Mouse (Mus musculus): ENCODE data around the gene Pinlyp. TPM values are rescaled to one million over a fixed set of nuclear protein-coding genes. Genes with fewer than 3 reads are reported as not detected.
A peak's percentile ranks its signal among the peaks of the same experiment; 100 is the strongest.

Pinlyp gene
- total and polyA plus RNA-seq, 2 experiments, result not detected

DNA sequence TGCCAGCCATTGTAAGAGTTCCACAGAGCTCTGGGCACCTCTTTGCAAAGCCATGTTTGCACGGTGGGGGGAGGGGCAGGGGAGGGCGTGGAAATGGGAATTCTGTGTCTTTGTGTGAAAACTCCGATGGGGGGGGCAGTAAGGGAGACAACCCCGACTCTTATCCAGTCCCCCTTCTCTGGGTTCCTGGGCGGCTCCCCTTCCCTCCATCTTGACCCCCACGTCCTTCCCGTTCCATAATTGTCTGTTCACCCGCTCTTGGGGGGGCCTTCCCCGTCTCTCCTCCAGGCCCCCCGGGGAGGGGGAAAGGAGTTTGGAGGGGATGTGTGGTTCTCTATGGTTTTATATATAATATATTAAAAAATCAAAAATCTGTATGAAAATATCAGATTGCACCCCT, 41.9 kb downstream of the Pinlyp start:
- Histone ChIP-seq H3K27me3 (ENCODE audit: control insufficient read depth, insufficient read depth, low read length) (no peaks in the 10 kb centered on the region), H3K9ac (ENCODE audit: low read depth, low read length) (no peak overlapping the region), H3K79me2 (ENCODE audit: control insufficient read depth, insufficient read depth, low read length) (no peaks in the 10 kb centered on the region), H3K27ac (replicated peaks; ENCODE audit: insufficient read depth, low read depth, low read length) (no peak overlapping the region), H3K4me1 (ENCODE audit: control insufficient read depth, insufficient read depth, low read length) (peaks cover 11% of the 10 kb centered on the region), H3K4me3 (ENCODE audit: insufficient read depth, low read depth, low read length) (no peak overlapping the region), H3K36me3 (ENCODE audit: control insufficient read depth, insufficient read depth, low read length) (no peaks in the 10 kb centered on the region)
- TF ChIP-seq POLR2A (IDR thresholded peaks at IDR 0.05; ENCODE audit: extremely low read depth, insufficient read depth, low read length), result 0 out of 2 replicates have a peak, but pooled peaks have one; percentile 2
- no peak for TF ChIP-seq CTCF (IDR thresholded peaks at IDR 0.05; ENCODE audit: low read depth, low read length)
- DNase-seq (ENCODE audit: extremely low read depth, low read depth, low spot score), result no peak
- 13% methylated on average over 10 of the region's 10 CpGs for WGBS

DNA sequence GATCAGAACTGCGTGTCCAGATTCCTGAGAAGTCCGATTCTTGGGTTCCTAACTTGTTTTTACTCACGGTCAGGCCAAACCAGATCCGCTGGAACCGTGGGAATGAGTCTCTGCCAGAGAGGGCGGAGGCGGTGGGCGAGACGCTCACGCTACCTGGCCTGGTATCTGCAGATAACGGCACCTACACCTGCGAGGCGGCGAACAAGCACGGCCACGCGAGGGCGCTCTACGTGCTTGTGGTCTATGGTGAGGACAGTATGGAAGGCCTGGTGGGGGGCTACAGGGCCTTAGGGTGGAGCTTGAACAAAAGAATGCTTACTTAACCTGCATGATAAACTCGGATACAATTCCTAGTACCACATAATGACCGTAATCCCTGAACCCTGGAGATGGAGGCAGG, 44.4 kb downstream of the Pinlyp start:
- no peaks in the 10 kb centered on the region for H3K27me3 ChIP-seq (ENCODE audit: control insufficient read depth, insufficient read depth, low read length)
- WGBS, result 45% methylated on average over 21 of the region's 21 CpGs
- DNase-seq (ENCODE audit: extremely low read depth, low read depth, low spot score), result no peak

DNA sequence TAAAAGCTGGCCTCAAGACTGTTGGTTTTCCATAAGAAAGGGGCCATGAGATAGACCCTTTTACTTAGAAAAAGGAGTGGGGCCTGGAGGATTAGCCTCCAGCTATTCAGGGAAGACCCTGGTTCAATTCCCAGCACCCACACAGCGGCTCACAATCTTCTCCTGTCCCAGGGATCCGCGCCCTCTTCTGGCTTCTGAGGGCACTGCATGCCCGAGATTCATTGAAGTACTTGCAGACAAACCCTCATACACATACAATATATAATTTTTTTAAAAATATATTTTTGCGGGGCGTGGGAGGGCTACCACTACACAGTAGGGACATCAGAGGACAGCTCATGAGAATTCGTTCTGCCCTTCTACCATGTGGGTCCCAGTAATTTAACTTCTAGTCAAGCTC, 45.0 kb downstream of the Pinlyp start:
- Histone ChIP-seq H3K27ac (replicated peaks; ENCODE audit: insufficient read depth, low read depth, low read length) (no peak overlapping the region), H3K79me2 (ENCODE audit: control insufficient read depth, insufficient read depth, low read length) (no peaks in the 10 kb centered on the region), H3K4me3 (ENCODE audit: insufficient read depth, low read depth, low read length) (no peak overlapping the region), H3K4me1 (ENCODE audit: control insufficient read depth, insufficient read depth, low read length) (peaks cover 9% of the 10 kb centered on the region), H3K36me3 (ENCODE audit: control insufficient read depth, insufficient read depth, low read length) (no peaks in the 10 kb centered on the region), H3K9ac (ENCODE audit: low read depth, low read length) (no peak overlapping the region), H3K27me3 (ENCODE audit: control insufficient read depth, insufficient read depth, low read length) (no peaks in the 10 kb centered on the region)
- TF ChIP-seq CTCF (IDR thresholded peaks at IDR 0.05; ENCODE audit: low read depth, low read length), result peak; percentile 60
- no peak for TF ChIP-seq POLR2A (IDR thresholded peaks at IDR 0.05; ENCODE audit: extremely low read depth, insufficient read depth, low read length)
- no peak for DNase-seq (ENCODE audit: extremely low read depth, low read depth, low spot score)
- 37% methylated on average over 7 of the region's 7 CpGs for WGBS

More for the DNA sequence above, 44.4 kb downstream of the Pinlyp start:
- H3K36me3 ChIP-seq (ENCODE audit: control insufficient read depth, insufficient read depth, low read length), result no peaks in the 10 kb centered on the region
- H3K4me1 ChIP-seq (ENCODE audit: control insufficient read depth, insufficient read depth, low read length), result peaks cover 11% of the 10 kb centered on the region
- H3K9ac ChIP-seq (ENCODE audit: low read depth, low read length), result no peak overlapping the region
- no peaks in the 10 kb centered on the region for H3K79me2 ChIP-seq (ENCODE audit: control insufficient read depth, insufficient read depth, low read length)
- H3K4me3 ChIP-seq (ENCODE audit: insufficient read depth, low read depth, low read length), result no peak overlapping the region
- TF ChIP-seq CTCF (IDR thresholded peaks at IDR 0.05; ENCODE audit: low read depth, low read length) (peak; percentile 56), POLR2A (IDR thresholded peaks at IDR 0.05; ENCODE audit: extremely low read depth, insufficient read depth, low read length) (no peak)
- no peak overlapping the region for H3K27ac ChIP-seq (replicated peaks; ENCODE audit: insufficient read depth, low read depth, low read length)

DNA sequence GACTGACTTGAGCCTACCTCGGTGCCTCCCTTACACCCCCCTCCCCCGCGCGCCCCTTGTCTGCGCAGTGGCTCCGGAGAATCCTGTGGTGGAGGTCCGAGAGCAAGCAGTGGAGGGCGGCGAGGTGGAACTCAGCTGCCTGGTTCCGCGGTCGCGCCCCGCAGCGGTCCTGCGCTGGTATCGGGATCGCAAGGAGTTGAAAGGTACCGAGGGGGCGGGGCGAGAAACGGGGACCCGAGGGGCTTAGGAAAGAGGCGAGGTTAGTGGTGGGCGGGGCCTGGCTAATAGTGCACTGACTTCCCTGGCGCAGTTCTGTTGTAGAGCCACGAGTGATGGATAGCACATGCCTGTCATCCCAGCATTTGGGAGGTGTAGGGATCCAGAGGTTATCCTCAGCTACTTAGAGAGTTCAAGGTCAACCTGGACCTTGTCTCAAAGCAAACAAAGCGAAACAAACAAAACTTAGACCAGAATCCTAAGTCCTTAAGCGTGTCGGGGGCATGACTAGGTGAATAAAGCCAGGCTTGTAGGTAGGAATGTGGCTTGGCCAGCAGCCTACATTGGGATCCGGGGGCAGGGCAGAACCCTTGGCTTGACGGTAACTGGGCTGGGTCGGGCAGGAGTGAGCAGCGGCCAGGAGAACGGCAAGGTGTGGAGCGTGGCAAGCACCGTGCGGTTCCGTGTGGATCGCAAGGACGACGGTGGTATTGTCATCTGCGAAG, 45.9 kb downstream of the Pinlyp start:
- Histone ChIP-seq H3K4me3 (ENCODE audit: insufficient read depth, low read depth, low read length) (no peak overlapping the region), H3K27ac (replicated peaks; ENCODE audit: insufficient read depth, low read depth, low read length) (no peak overlapping the region), H3K4me1 (ENCODE audit: control insufficient read depth, insufficient read depth, low read length) (peaks cover 4% of the 10 kb centered on the region), H3K27me3 (ENCODE audit: control insufficient read depth, insufficient read depth, low read length) (no peaks in the 10 kb centered on the region), H3K36me3 (ENCODE audit: control insufficient read depth, insufficient read depth, low read length) (no peaks in the 10 kb centered on the region), H3K9ac (ENCODE audit: low read depth, low read length) (no peak overlapping the region), H3K79me2 (ENCODE audit: control insufficient read depth, insufficient read depth, low read length) (no peaks in the 10 kb centered on the region)
- TF ChIP-seq POLR2A (IDR thresholded peaks at IDR 0.05; ENCODE audit: extremely low read depth, insufficient read depth, low read length), result no peak
- no peak for TF ChIP-seq CTCF (IDR thresholded peaks at IDR 0.05; ENCODE audit: low read depth, low read length)
- peak; percentile 59 for DNase-seq (ENCODE audit: extremely low read depth, low read depth, low spot score)
- 9% methylated on average over 43 of the region's 43 CpGs for WGBS

Other genes starting within 250 kb of the Pinlyp start
- gene Zfp61, start 244.9 kb downstream of the Pinlyp start, total RNA-seq (2014; rRNA removed), result 0.94 and 1.8 TPM in 2 replicates
- gene Zfp61, start 244.9 kb downstream of the Pinlyp start, polyA plus RNA-seq (2012; rRNA removed), result 0.48 and 0.50 TPM in 2 replicates
- gene Zfp94, start 229.5 kb downstream of the Pinlyp start, total RNA-seq (2014; rRNA removed), result 2.4 and 2.8 TPM in 2 replicates
- gene Zfp94, start 229.5 kb downstream of the Pinlyp start, polyA plus RNA-seq (2012; rRNA removed), result 2.6 and 3.3 TPM in 2 replicates
- gene Tescl, start 212.2 kb downstream of the Pinlyp start, total RNA-seq (2014; rRNA removed), result not detected in 2 replicates
- not detected in 2 replicates for gene Tescl, start 212.2 kb downstream of the Pinlyp start, polyA plus RNA-seq (2012; rRNA removed)
- gene Lypd5, start 196.9 kb downstream of the Pinlyp start, total RNA-seq (2014; rRNA removed), result not detected in 2 replicates
- gene Lypd5, start 196.9 kb downstream of the Pinlyp start, polyA plus RNA-seq (2012; rRNA removed), result not detected in 2 replicates
- 0.20 and 0.83 TPM in 2 replicates for gene Kcnn4, start 175.9 kb downstream of the Pinlyp start, total RNA-seq (2014; rRNA removed)
- 0.55 and 0.66 TPM in 2 replicates for gene Kcnn4, start 175.9 kb downstream of the Pinlyp start, polyA plus RNA-seq (2012; rRNA removed)
- gene Smg9, start 146.5 kb downstream of the Pinlyp start, total RNA-seq (2014; rRNA removed), result 3.7 and 5.0 TPM in 2 replicates
- gene Smg9, start 146.5 kb downstream of the Pinlyp start, polyA plus RNA-seq (2012; rRNA removed), result 11.7 and 17.8 TPM in 2 replicates
- gene Irgc1, start 93.8 kb downstream of the Pinlyp start, total RNA-seq (2014; rRNA removed), result not detected in 2 replicates
- gene Irgc1, start 93.8 kb downstream of the Pinlyp start, polyA plus RNA-seq (2012; rRNA removed), result 0.20 TPM in 1 of 2 replicates, not detected in the other
- 0.18 and 1.1 TPM in 2 replicates for gene Plaur, start 83.6 kb downstream of the Pinlyp start, total RNA-seq (2014; rRNA removed)
- gene Plaur, start 83.6 kb downstream of the Pinlyp start, polyA plus RNA-seq (2012; rRNA removed), result 0.22 and 0.97 TPM in 2 replicates
- gene Cadm4, start 64.1 kb downstream of the Pinlyp start, total RNA-seq (2014; rRNA removed), result 2.1 and 3.5 TPM in 2 replicates
- gene Cadm4, start 64.1 kb downstream of the Pinlyp start, polyA plus RNA-seq (2012; rRNA removed), result 5.3 and 6.5 TPM in 2 replicates
- gene Zfp428, start 39.1 kb downstream of the Pinlyp start, total RNA-seq (2014; rRNA removed), result 1.4 TPM in 2 replicates
- 2.3 and 3.3 TPM in 2 replicates for gene Zfp428, start 39.1 kb downstream of the Pinlyp start, polyA plus RNA-seq (2012; rRNA removed)
- not detected in 2 replicates for gene AC161166.1, start 33.7 kb downstream of the Pinlyp start, total RNA-seq (2014; rRNA removed)
- gene AC161166.1, start 33.7 kb downstream of the Pinlyp start, polyA plus RNA-seq (2012; rRNA removed), result not detected in 2 replicates
- gene Irgq, start 15.4 kb downstream of the Pinlyp start, total RNA-seq (2014; rRNA removed), result 3.0 and 4.8 TPM in 2 replicates
- 12.5 and 14.0 TPM in 2 replicates for gene Irgq, start 15.4 kb downstream of the Pinlyp start, polyA plus RNA-seq (2012; rRNA removed)
- gene Xrcc1, start 171 bp upstream of the Pinlyp start, total RNA-seq (2014; rRNA removed), result 4.8 and 7.4 TPM in 2 replicates
- gene Xrcc1, start 171 bp upstream of the Pinlyp start, polyA plus RNA-seq (2012; rRNA removed), result 12.6 and 17.1 TPM in 2 replicates
- gene Ethe1, start 41.4 kb upstream of the Pinlyp start, total RNA-seq (2014; rRNA removed), result 71.1 and 91.4 TPM in 2 replicates
- 227 and 244 TPM in 2 replicates for gene Ethe1, start 41.4 kb upstream of the Pinlyp start, polyA plus RNA-seq (2012; rRNA removed)
- gene Zfp575, start 41.5 kb upstream of the Pinlyp start, total RNA-seq (2014; rRNA removed), result not detected in 2 replicates
- gene Zfp575, start 41.5 kb upstream of the Pinlyp start, polyA plus RNA-seq (2012; rRNA removed), result 0.02 TPM in 1 of 2 replicates, not detected in the other
- gene Phldb3, start 64.6 kb upstream of the Pinlyp start, total RNA-seq (2014; rRNA removed), result 1.4 and 1.5 TPM in 2 replicates
- gene Phldb3, start 64.6 kb upstream of the Pinlyp start, polyA plus RNA-seq (2012; rRNA removed), result 3.4 and 3.5 TPM in 2 replicates
- not detected in 2 replicates for gene Lypd3, start 90.4 kb upstream of the Pinlyp start, total RNA-seq (2014; rRNA removed)
- gene Lypd3, start 90.4 kb upstream of the Pinlyp start, polyA plus RNA-seq (2012; rRNA removed), result not detected in 2 replicates
- not detected in 2 replicates for gene Tex101, start 130.6 kb upstream of the Pinlyp start, total RNA-seq (2014; rRNA removed)
- gene Tex101, start 130.6 kb upstream of the Pinlyp start, polyA plus RNA-seq (2012; rRNA removed), result not detected in 2 replicates
- gene BC049730, start 163.1 kb upstream of the Pinlyp start, total RNA-seq (2014; rRNA removed), result not detected in 2 replicates
- gene BC049730, start 163.1 kb upstream of the Pinlyp start, polyA plus RNA-seq (2012; rRNA removed), result not detected in 2 replicates
- not detected in 2 replicates for gene Gm4763, start 180.8 kb upstream of the Pinlyp start, total RNA-seq (2014; rRNA removed)
- not detected in 2 replicates for gene Gm4763, start 180.8 kb upstream of the Pinlyp start, polyA plus RNA-seq (2012; rRNA removed)
- not detected in 2 replicates for gene Cd177, start 214.2 kb upstream of the Pinlyp start, total RNA-seq (2014; rRNA removed)
- 0.06 and 0.09 TPM in 2 replicates for gene Cd177, start 214.2 kb upstream of the Pinlyp start, polyA plus RNA-seq (2012; rRNA removed)
- gene Ceacam10, start 231.1 kb upstream of the Pinlyp start, total RNA-seq (2014; rRNA removed), result not detected in 2 replicates
- not detected in 2 replicates for gene Ceacam10, start 231.1 kb upstream of the Pinlyp start, polyA plus RNA-seq (2012; rRNA removed)

Measured in liver, adult 2 months (tissue).